Mouse (Mus musculus) liver, embryonic 15.5 days (tissue): Measurements from ENCODE around the gene Leap2. TPM values are rescaled to one million over a fixed set of nuclear protein-coding genes. Genes with fewer than 3 reads are reported as not detected.

ENCODE experiments used
- ATAC-seq: fragments of 200-750 bp; cut with Nextera tagmentation; 2 replicates; pipeline ENCODE4 v1.8.0; 2017; ENCODE audit warnings: moderate number of reproducible peaks, mild to moderate bottlenecking, moderate library complexity; ENCODE audit not compliant: insufficient read depth
- H3K27ac ChIP-seq: fragments of 300-500 bp; sonication (generic); replicated peaks from 2 replicates; pipeline ENCODE4 v1.5.1; 2015; ENCODE audit warnings: mild to moderate bottlenecking, inconsistent platforms
- H3K27me3 ChIP-seq: fragments of 300-500 bp; sonication (generic); 2 replicates; pipeline ENCODE4 v1.6.1; 2015; ENCODE audit warnings: mild to moderate bottlenecking, inconsistent platforms
- H3K36me3 ChIP-seq: fragments of 300-500 bp; sonication (generic); replicated peaks from 2 replicates; pipeline ENCODE4 v1.6.1; 2015; ENCODE audit warnings: moderate library complexity, mild to moderate bottlenecking, inconsistent platforms
- H3K4me1 ChIP-seq: fragments of 300-500 bp; sonication (generic); replicated peaks from 2 replicates; pipeline ENCODE4 v1.6.1; 2015; ENCODE audit warnings: inconsistent platforms
- H3K4me2 ChIP-seq: fragments of 300-500 bp; sonication (generic); 2 replicates; pipeline ENCODE4 v1.6.1; 2015; ENCODE audit warnings: moderate library complexity, mild to moderate bottlenecking, inconsistent platforms
- H3K4me3 ChIP-seq: fragments of 300-500 bp; sonication (generic); replicated peaks from 2 replicates; pipeline ENCODE4 v1.5.1; 2015; ENCODE audit warnings: mild to moderate bottlenecking, inconsistent platforms
- H3K9ac ChIP-seq: fragments of 300-500 bp; sonication (generic); 2 replicates; pipeline ENCODE4 v1.6.1; 2015; ENCODE audit warnings: moderate library complexity, mild to moderate bottlenecking, inconsistent platforms
- H3K9me3 ChIP-seq: fragments of 300-500 bp; sonication (generic); replicated peaks from 2 replicates; pipeline ENCODE4 v1.6.1; 2016; ENCODE audit warnings: inconsistent platforms
- WGBS: fragments of 180-500 bp; shearing (Covaris S2); methylation state at CpG from one replicate; pipeline ENCODE4 v1.1.7; 2015; ENCODE audit warnings: mixed read lengths; ENCODE audit not compliant: insufficient replicate concordance; 5-methylcytosine and 5-hydroxymethylcytosine counted together
- polyA plus RNA-seq: library from polyadenylated mRNA; unstranded; fragments of >200 nt; fragmentation: Nextera tagmentation; extraction: Ambion mirVana; gene quantifications from 2 replicates; pipeline ENCODE4 v1.2.1, GENCODE M21; 2015

Gene Leap2
- polyA plus RNA-seq, 1 experiment from 2014 or later = 49.7 TPM

- Histone ChIP-seq H3K9me3 (no peaks in the 10 kb centered on the region), H3K4me2 (peak within 1 kb of the TSS; percentile 64), H3K27ac (peak within 1 kb of the TSS; percentile 61), H3K27me3 (peaks cover 62% of the 10 kb centered on the region), H3K4me1 (peaks cover 18% of the 10 kb centered on the region), H3K4me3 (peak within 1 kb of the TSS; percentile 57), H3K9ac (peak within 1 kb of the TSS; percentile 37; the same call in 1 of the 2 replicates), H3K36me3 (no peaks in the 10 kb centered on the region)
- peak; percentile 78 for ATAC-seq
- 4% methylated on average over 42 of the region's 42 CpGs for WGBS
These were observed 33.8 kb upstream of the Leap2 start, which contains the start of the genes Gm10447 and Shroom1 for GRCm38 (mm10) chr11:53456474-53457371. TSS of gene Gm10447 (minus strand) at chr11:53457110. TSS of gene Shroom1 (plus strand) at chr11:53457205.

GRCm38 (mm10) chr11:53453031-53453430, 30.1 kb upstream of the Leap2 start:
- H3K27ac ChIP-seq = no peak overlapping the region
- ATAC-seq = no peak
- H3K4me2 ChIP-seq = no peak overlapping the region
- 63% methylated on average over 5 of the region's 5 CpGs for WGBS
- no peak overlapping the region for H3K9ac ChIP-seq
- H3K4me1 ChIP-seq = peaks cover 22% of the 10 kb centered on the region
- H3K4me3 ChIP-seq = no peak overlapping the region
- H3K36me3 ChIP-seq = no peaks in the 10 kb centered on the region
- H3K9me3 ChIP-seq = no peaks in the 10 kb centered on the region
- peaks cover 55% of the 10 kb centered on the region for H3K27me3 ChIP-seq

GRCm38 (mm10) chr11:53452396-53452795, 29.4 kb upstream of the Leap2 start:
- Histone ChIP-seq H3K4me2 (no peak overlapping the region), H3K4me3 (no peak overlapping the region), H3K27ac (no peak overlapping the region), H3K4me1 (peaks cover 16% of the 10 kb centered on the region), H3K9me3 (no peaks in the 10 kb centered on the region), H3K36me3 (no peaks in the 10 kb centered on the region), H3K27me3 (peaks cover 49% of the 10 kb centered on the region), H3K9ac (no peak overlapping the region)
- WGBS = 80% methylated on average over 9 of the region's 9 CpGs
- ATAC-seq = no peak

GRCm38 (mm10) chr11:53451361-53451760, 28.4 kb upstream of the Leap2 start:
- H3K9me3 ChIP-seq = no peaks in the 10 kb centered on the region
- 58% methylated on average over 2 of the region's 2 CpGs for WGBS
- no peak for ATAC-seq
- H3K9ac ChIP-seq = no peak overlapping the region
- no peak overlapping the region for H3K4me2 ChIP-seq
- H3K4me1 ChIP-seq = peaks cover 12% of the 10 kb centered on the region
- H3K27me3 ChIP-seq = peaks cover 39% of the 10 kb centered on the region
- H3K27ac ChIP-seq = no peak overlapping the region
- no peaks in the 10 kb centered on the region for H3K36me3 ChIP-seq
- H3K4me3 ChIP-seq = no peak overlapping the region

- Histone ChIP-seq H3K27ac (no peak overlapping the region), H3K27me3 (peaks cover 27% of the 10 kb centered on the region), H3K9ac (no peak overlapping the region), H3K4me3 (no peak overlapping the region), H3K9me3 (no peaks in the 10 kb centered on the region), H3K4me2 (no peak overlapping the region), H3K36me3 (no peaks in the 10 kb centered on the region), H3K4me1 (peaks cover 18% of the 10 kb centered on the region)
- no peak for ATAC-seq
- 20% methylated on average over 15 of the region's 15 CpGs for WGBS
These were observed 27.2 kb upstream of the Leap2 start for GRCm38 (mm10) chr11:53450070-53450705.

- Histone ChIP-seq H3K9ac (no peak overlapping the region), H3K4me2 (no peak overlapping the region), H3K27ac (no peak overlapping the region), H3K36me3 (no peaks in the 10 kb centered on the region), H3K27me3 (peaks cover 20% of the 10 kb centered on the region), H3K4me3 (no peak overlapping the region), H3K4me1 (peaks cover 28% of the 10 kb centered on the region), H3K9me3 (no peaks in the 10 kb centered on the region)
- no peak for ATAC-seq
- WGBS = 69% methylated on average over 1 of the region's 1 CpGs
These were observed 25.6 kb upstream of the Leap2 start for GRCm38 (mm10) chr11:53448529-53448928.

- H3K4me3 ChIP-seq = no peak overlapping the region
- H3K4me1 ChIP-seq = peaks cover 28% of the 10 kb centered on the region
- 74% methylated on average over 8 of the region's 8 CpGs for WGBS
- H3K27me3 ChIP-seq = peaks cover 20% of the 10 kb centered on the region
- H3K9ac ChIP-seq = no peak overlapping the region
- H3K27ac ChIP-seq = no peak overlapping the region
- H3K9me3 ChIP-seq = no peaks in the 10 kb centered on the region
- H3K36me3 ChIP-seq = no peaks in the 10 kb centered on the region
- no peak for ATAC-seq
- H3K4me2 ChIP-seq = no peak overlapping the region
These were observed 25.0 kb upstream of the Leap2 start for GRCm38 (mm10) chr11:53447996-53448395.

- 79% methylated on average over 13 of the region's 13 CpGs for WGBS
- H3K36me3 ChIP-seq = no peaks in the 10 kb centered on the region
- ATAC-seq = peak; percentile 69
These were observed 23.2 kb upstream of the Leap2 start for GRCm38 (mm10) chr11:53446183-53446582.

GRCm38 (mm10) chr11:53445562-53445961, 22.6 kb upstream of the Leap2 start:
- Histone ChIP-seq H3K4me3 (no peak overlapping the region), H3K9me3 (no peaks in the 10 kb centered on the region), H3K9ac (no peak overlapping the region), H3K27me3 (peaks cover 10% of the 10 kb centered on the region), H3K36me3 (no peaks in the 10 kb centered on the region), H3K4me1 (peaks cover 32% of the 10 kb centered on the region), H3K4me2 (no peak overlapping the region), H3K27ac (peak overlapping the region; percentile 45; the same call in 1 of the 2 replicates)
- WGBS = 56% methylated on average over 13 of the region's 13 CpGs
- ATAC-seq = peak; percentile 26; the same call in 1 of the 2 replicates

More at GRCm38 (mm10) chr11:53446183-53446582, 23.2 kb upstream of the Leap2 start:
- H3K4me2 ChIP-seq = no peak overlapping the region
- no peaks in the 10 kb centered on the region for H3K9me3 ChIP-seq
- peaks cover 16% of the 10 kb centered on the region for H3K27me3 ChIP-seq
- H3K27ac ChIP-seq = 0 out of 2 replicates have a peak overlapping the region, but pooled peaks have one; percentile 45
- no peak overlapping the region for H3K9ac ChIP-seq
- peaks cover 35% of the 10 kb centered on the region for H3K4me1 ChIP-seq
- no peak overlapping the region for H3K4me3 ChIP-seq

- no peak overlapping the region for H3K27ac ChIP-seq
- H3K9me3 ChIP-seq = no peaks in the 10 kb centered on the region
- 12% methylated on average over 6 of the region's 6 CpGs for WGBS
- H3K27me3 ChIP-seq = no peaks in the 10 kb centered on the region
- 0 out of 2 replicates have a peak, but pooled peaks have one; percentile 17 for ATAC-seq
- peak overlapping the region; percentile 18 for H3K4me2 ChIP-seq
- H3K36me3 ChIP-seq = no peaks in the 10 kb centered on the region
- H3K4me1 ChIP-seq = peaks cover 27% of the 10 kb centered on the region
- H3K9ac ChIP-seq = no peak overlapping the region
- H3K4me3 ChIP-seq = no peak overlapping the region
These were observed 20.9 kb upstream of the Leap2 start for GRCm38 (mm10) chr11:53443861-53444260.

GRCm38 (mm10) chr11:53441921-53442320, 19.0 kb upstream of the Leap2 start:
- Histone ChIP-seq H3K9ac (0 out of 2 replicates have a peak overlapping the region, but pooled peaks have one; percentile 8), H3K36me3 (no peaks in the 10 kb centered on the region), H3K4me3 (no peak overlapping the region), H3K4me1 (peaks cover 23% of the 10 kb centered on the region), H3K4me2 (peak overlapping the region; percentile 13; the same call in 1 of the 2 replicates), H3K27me3 (no peaks in the 10 kb centered on the region), H3K27ac (no peak overlapping the region), H3K9me3 (no peaks in the 10 kb centered on the region)
- WGBS = 3% methylated on average over 12 of the region's 12 CpGs
- no peak for ATAC-seq
